Mouse (Mus musculus) midbrain, postnatal 0 days (tissue): Measurements from ENCODE around the gene Polr3c. TPM values are rescaled to one million over a fixed set of nuclear protein-coding genes. Genes with fewer than 3 reads are reported as not detected.

ENCODE experiments used
- ATAC-seq: fragments of 200-750 bp; cut with Nextera tagmentation; 2 replicates; pipeline ENCODE4 v1.8.0; 2017; ENCODE audit warnings: moderate number of reproducible peaks, mild to moderate bottlenecking, moderate TSS enrichment, moderate library complexity; ENCODE audit not compliant: low FRiP score
- DNase-seq: peaks from one replicate; pipeline ENCODE4 v3.0.0-alpha.2; 2015; ENCODE audit warnings: low spot score
- H3K27ac ChIP-seq: fragments of 300-500 bp; sonication (generic); 2 replicates; pipeline ENCODE4 v1.5.1; 2014; ENCODE audit warnings: low read depth, mild to moderate bottlenecking, low read length, mixed read lengths
- H3K27me3 ChIP-seq: fragments of 300-500 bp; sonication (generic); 2 replicates; pipeline ENCODE4 v1.6.1; 2014; ENCODE audit warnings: low read length, control low read depth, mixed read lengths; ENCODE audit not compliant: insufficient read depth
- H3K36me3 ChIP-seq: fragments of 300-500 bp; sonication (generic); 2 replicates; pipeline ENCODE4 v1.6.1; 2014; ENCODE audit warnings: low read length, control low read depth, mixed read lengths; ENCODE audit not compliant: insufficient read depth
- H3K4me1 ChIP-seq: fragments of 300-500 bp; sonication (generic); 2 replicates; pipeline ENCODE4 v1.6.1; 2014; ENCODE audit warnings: mild to moderate bottlenecking, control low read depth, antibody characterized with exemption, low read length, mixed read lengths; ENCODE audit not compliant: insufficient read depth
- H3K4me2 ChIP-seq: fragments of 300-500 bp; sonication (generic); 2 replicates; pipeline ENCODE4 v1.6.1; 2014; ENCODE audit warnings: low read depth, mild to moderate bottlenecking, low read length, mixed read lengths; ENCODE audit not compliant: poor library complexity, severe bottlenecking
- H3K4me3 ChIP-seq: fragments of 300-500 bp; sonication (generic); 2 replicates; pipeline ENCODE4 v1.5.1; 2014; ENCODE audit warnings: low read depth, mild to moderate bottlenecking, low read length, moderate library complexity
- H3K9ac ChIP-seq: fragments of 300-500 bp; sonication (generic); replicated peaks from 2 replicates; pipeline ENCODE4 v1.6.1; 2014; ENCODE audit warnings: mild to moderate bottlenecking, low read length, moderate library complexity, mixed read lengths; ENCODE audit not compliant: poor library complexity, severe bottlenecking
- H3K9me3 ChIP-seq: fragments of 300-500 bp; sonication (generic); 2 replicates; pipeline ENCODE4 v1.6.1; 2016; ENCODE audit warnings: low read length, control low read depth
- CTCF ChIP-seq: IDR thresholded peaks from 2 replicates; pipeline ENCODE4 v1.5.1; 2016; ENCODE audit warnings: antibody characterized with exemption, mild to moderate bottlenecking
- WGBS: fragments of 180-500 bp; shearing (Covaris S2); extraction: QIAGEN DNeasy Blood & Tissue Kit; methylation state at CpG from one replicate; pipeline ENCODE4 v1.1.7; 2014; 5-methylcytosine and 5-hydroxymethylcytosine counted together
- polyA plus RNA-seq: library from polyadenylated mRNA; unstranded; fragments of >200 nt; fragmentation: Nextera tagmentation; extraction: Ambion mirVana; gene quantifications from 2 replicates; pipeline ENCODE4 v1.2.1, GENCODE M21; 2015
- total RNA-seq: library from RNA; depleted of rRNA; stranded (reverse); fragments of >200 nt; gene quantifications from 2 replicates; pipeline ENCODE4 v1.2.3, GENCODE M21; 2014

Gene Polr3c
- total and polyA plus RNA-seq, 2 experiments from 2014 or later, result 14.7 to 30.7 TPM

DNA sequence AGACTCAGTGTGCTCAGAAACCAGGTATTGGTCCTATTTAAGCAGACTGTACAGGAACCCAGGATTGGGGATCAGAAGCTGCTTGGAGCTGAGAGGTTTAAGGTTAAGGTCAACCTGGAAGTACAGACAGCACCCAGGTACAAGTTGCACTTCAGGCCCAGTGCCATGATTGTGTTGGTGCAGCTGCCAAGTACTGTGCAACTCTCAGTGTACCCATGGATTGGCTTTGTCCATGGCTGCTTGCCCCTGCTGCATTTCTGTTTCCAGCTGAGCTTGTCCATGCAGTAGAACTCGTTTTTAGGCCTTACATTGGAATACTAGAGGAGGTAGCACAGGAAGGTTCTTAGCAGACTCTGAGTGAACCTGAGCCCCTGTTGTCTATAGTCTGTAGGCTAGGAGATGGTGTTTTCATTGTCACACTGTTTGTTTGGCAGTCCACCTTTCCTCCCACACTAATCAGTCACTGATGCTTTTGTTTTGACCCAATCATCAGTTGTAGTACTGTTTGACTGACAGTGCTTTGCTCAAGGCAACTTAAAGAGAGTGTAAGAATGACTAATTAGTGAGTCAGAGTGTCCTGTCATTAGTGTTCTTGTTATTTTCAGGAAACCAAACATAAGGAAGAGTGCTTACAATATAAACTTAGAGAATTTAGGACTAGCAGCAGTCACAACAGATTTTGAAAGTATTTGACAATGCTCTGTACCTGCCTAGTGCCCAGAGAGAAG lies 9.7 kb upstream of the Polr3c start:
- Histone ChIP-seq H3K36me3 (no peaks in the 10 kb centered on the region), H3K27me3 (no peaks in the 10 kb centered on the region), H3K4me2 (no peak overlapping the region), H3K9me3 (no peaks in the 10 kb centered on the region), H3K27ac (no peak overlapping the region), H3K4me1 (no peaks in the 10 kb centered on the region), H3K4me3 (no peak overlapping the region), H3K9ac (no peak overlapping the region)
- DNase-seq (no peak), ATAC-seq (no peak)
- WGBS, result 56% methylated on average over 1 of the region's 1 CpGs
- TF ChIP-seq CTCF, result no peak

DNA sequence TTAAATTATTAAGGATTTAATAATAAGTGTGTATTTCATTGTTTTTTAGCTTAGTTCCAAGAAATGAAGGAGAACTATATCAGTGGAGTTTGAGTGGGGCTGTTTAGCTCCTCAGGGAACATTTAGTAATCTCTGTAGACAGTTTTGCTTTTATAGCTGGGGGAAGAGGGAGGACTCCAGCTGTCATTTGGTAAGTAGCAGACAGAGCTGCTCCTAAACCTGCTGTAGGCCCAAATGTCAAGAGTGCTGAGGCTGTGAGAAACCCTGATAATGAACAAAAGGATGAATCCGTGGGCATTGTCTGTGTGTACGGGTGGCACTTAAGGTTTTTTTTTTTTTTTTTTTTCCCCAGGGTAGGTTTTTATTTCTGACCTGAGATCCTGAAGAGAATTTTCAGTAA lies 7.8 kb upstream of the Polr3c start:
- Histone ChIP-seq H3K27me3 (no peaks in the 10 kb centered on the region), H3K9me3 (no peaks in the 10 kb centered on the region), H3K36me3 (no peaks in the 10 kb centered on the region), H3K27ac (no peak overlapping the region), H3K4me1 (no peaks in the 10 kb centered on the region), H3K4me3 (no peak overlapping the region), H3K9ac (no peak overlapping the region), H3K4me2 (no peak overlapping the region)
- ATAC-seq, result no peak
- DNase-seq, result no peak
- no peak for TF ChIP-seq CTCF
- WGBS, result 82% methylated on average over 2 of the region's 2 CpGs

GRCm38 (mm10) chr3:96733984-96734383 lies 6.6 kb upstream of the Polr3c start:
- no peak overlapping the region for H3K9ac ChIP-seq
- H3K9me3 ChIP-seq, result no peaks in the 10 kb centered on the region
- no peaks in the 10 kb centered on the region for H3K36me3 ChIP-seq
- no peaks in the 10 kb centered on the region for H3K27me3 ChIP-seq
- H3K4me2 ChIP-seq, result no peak overlapping the region
- peaks cover 1% of the 10 kb centered on the region; the same call in 1 of the 2 replicates for H3K4me1 ChIP-seq
- no peak for DNase-seq
- TF ChIP-seq CTCF, result no peak
- no peak for ATAC-seq
- H3K4me3 ChIP-seq, result no peak overlapping the region
- 90% methylated on average over 1 of the region's 1 CpGs for WGBS
- no peak overlapping the region for H3K27ac ChIP-seq

DNA sequence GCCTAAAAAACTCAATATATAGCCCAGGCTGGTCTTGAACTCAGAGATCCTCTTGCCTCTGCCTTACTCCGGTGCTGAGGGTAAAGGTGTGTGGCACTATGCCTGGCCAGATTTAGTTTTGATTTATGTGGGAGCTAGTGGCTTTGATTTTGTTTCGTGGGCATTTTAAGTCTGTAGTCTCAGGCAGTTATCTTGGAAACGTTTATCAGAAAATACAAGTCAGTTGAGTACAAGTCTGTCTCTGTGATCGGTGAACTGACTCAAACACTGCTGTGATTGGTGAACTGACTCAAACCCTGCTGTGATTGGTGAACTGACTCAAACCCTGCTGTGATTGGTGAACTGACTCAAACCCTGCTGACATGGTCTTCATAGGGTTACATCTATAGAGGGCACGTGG lies 3.4 kb upstream of the Polr3c start:
- no peak overlapping the region for H3K9ac ChIP-seq
- no peaks in the 10 kb centered on the region for H3K9me3 ChIP-seq
- 63% methylated on average over 5 of the region's 5 CpGs for WGBS
- H3K4me1 ChIP-seq, result peaks cover 5% of the 10 kb centered on the region; the same call in 1 of the 2 replicates
- no peak for ATAC-seq
- H3K27ac ChIP-seq, result no peak overlapping the region
- no peak overlapping the region for H3K4me2 ChIP-seq
- no peak for TF ChIP-seq CTCF
- H3K36me3 ChIP-seq, result no peaks in the 10 kb centered on the region
- no peak for DNase-seq
- H3K27me3 ChIP-seq, result no peaks in the 10 kb centered on the region
- no peak overlapping the region for H3K4me3 ChIP-seq

DNA sequence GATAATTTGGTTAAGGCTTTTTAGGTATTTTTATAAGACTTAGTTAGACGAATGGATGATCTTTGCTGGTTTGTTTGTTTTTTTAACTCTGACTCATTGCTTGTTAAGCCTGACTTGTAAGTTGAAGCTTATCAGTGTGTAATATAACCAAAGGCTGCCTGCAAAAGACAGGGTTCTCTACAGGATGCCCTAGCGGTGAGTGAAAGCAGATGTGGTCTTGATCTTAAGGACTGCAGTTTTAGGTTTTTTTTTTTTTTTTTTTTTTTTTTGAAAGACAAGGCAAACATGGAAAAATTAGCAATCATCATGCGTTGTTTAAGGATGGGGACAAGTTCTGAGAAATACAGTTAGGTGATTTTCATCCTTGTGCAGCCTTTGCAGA lies 2.0 kb upstream of the Polr3c start:
- H3K27me3 ChIP-seq, result no peaks in the 10 kb centered on the region
- WGBS, result 79% methylated on average over 3 of the region's 3 CpGs
- TF ChIP-seq CTCF, result peak; percentile 18
- DNase-seq, result no peak
- no peak for ATAC-seq
- H3K9ac ChIP-seq, result no peak overlapping the region
- peak overlapping the region; percentile 63; the same call in 1 of the 2 replicates for H3K4me2 ChIP-seq
- peaks cover 5% of the 10 kb centered on the region; the same call in 1 of the 2 replicates for H3K4me1 ChIP-seq
- H3K9me3 ChIP-seq, result no peaks in the 10 kb centered on the region
- no peak overlapping the region for H3K4me3 ChIP-seq
- no peak overlapping the region for H3K27ac ChIP-seq
- no peaks in the 10 kb centered on the region for H3K36me3 ChIP-seq

DNA sequence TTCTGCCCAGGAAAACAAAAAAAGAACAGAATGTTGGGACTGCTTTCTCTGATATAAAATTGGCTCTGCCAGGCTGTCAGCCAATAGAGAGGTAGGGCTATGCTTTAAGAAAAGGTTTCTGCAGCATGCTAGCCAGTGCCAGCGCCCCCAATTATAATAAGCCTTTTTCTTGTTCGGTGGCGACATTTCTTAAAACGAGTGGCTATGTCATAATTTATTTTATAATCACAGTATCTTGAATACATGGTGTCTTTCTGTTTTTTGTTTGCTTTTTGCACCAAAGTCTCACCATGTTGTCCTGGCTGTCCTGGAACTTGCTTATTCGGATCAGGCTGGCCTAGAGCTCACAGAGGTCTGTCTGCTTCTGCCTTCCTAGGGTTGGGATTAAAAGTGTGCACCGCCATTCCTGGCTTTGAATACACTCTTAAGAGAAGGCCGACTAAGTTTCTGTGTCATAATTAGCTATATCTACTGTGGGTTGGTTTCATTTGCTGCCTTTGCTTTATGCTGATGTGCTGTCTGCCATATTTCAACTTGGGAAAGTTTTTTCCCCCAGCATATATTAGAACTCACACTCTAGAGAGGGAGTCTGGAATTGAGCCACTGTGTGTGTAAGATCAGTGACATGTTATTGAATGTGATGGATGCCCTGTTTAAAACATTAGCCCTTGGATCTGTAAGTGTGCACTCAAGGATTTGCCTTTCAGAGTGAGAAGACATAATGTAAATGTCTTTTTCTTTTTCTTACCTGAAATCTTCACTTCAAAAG lies 1.4 kb upstream of the Polr3c start:
- no peak for TF ChIP-seq CTCF
- 28% methylated on average over 7 of the region's 7 CpGs for WGBS
- DNase-seq (no peak), ATAC-seq (no peak)
- peaks cover 5% of the 10 kb centered on the region; the same call in 1 of the 2 replicates for H3K4me1 ChIP-seq
- no peaks in the 10 kb centered on the region for H3K9me3 ChIP-seq
- no peaks in the 10 kb centered on the region for H3K27me3 ChIP-seq
- H3K4me2 ChIP-seq, result peak overlapping the region; percentile 63
- H3K9ac ChIP-seq, result peak overlapping the region; percentile 79
- H3K4me3 ChIP-seq, result peak overlapping the region; percentile 69
- no peaks in the 10 kb centered on the region for H3K36me3 ChIP-seq
- peak overlapping the region; percentile 88; the same call in 1 of the 2 replicates for H3K27ac ChIP-seq
